Mouse (Mus musculus): ENCODE measurements around the gene Tfb2m. TPM values are rescaled to one million over a fixed set of nuclear protein-coding genes. Genes with fewer than 3 reads are reported as not detected.

The Tfb2m gene
- polyA plus RNA-seq, 1 experiment from 2014 or later, result 27.9 TPM

GRCm38 (mm10) chr1:179582021-179582433, 36.0 kb upstream of the Tfb2m start:
- 34% methylated on average over 6 of the region's 6 CpGs for WGBS
- peak; percentile 47; the same call in 1 of the 2 replicates for ATAC-seq (replicated peaks; ENCODE audit: extremely low read depth, insufficient read depth, low FRiP score)
- Histone ChIP-seq H3K27me3 (ENCODE audit: control insufficient read depth, insufficient read depth, low read length) (no peaks in the 10 kb centered on the region), H3K27ac (ENCODE audit: low read length) (peak overlapping the region; percentile 30; the same call in 1 of the 2 replicates), H3K9me3 (replicated peaks; ENCODE audit: control insufficient read depth, low read length) (no peaks in the 10 kb centered on the region), H3K4me3 (ENCODE audit: low read length) (no peak overlapping the region), H3K36me3 (ENCODE audit: control insufficient read depth, insufficient read depth) (peaks cover 10% of the 10 kb centered on the region; the same call in 1 of the 2 replicates), H3K9ac (ENCODE audit: low read length) (no peak overlapping the region), H3K4me1 (ENCODE audit: control insufficient read depth, insufficient read depth, low read length) (peaks cover 30% of the 10 kb centered on the region), H3K4me2 (ENCODE audit: low read depth, low read length) (peak overlapping the region; percentile 25)

- Histone ChIP-seq H3K4me1 (ENCODE audit: control insufficient read depth, insufficient read depth, low read length) (peaks cover 24% of the 10 kb centered on the region), H3K36me3 (ENCODE audit: control insufficient read depth, insufficient read depth) (peaks cover 10% of the 10 kb centered on the region; the same call in 1 of the 2 replicates), H3K27ac (ENCODE audit: low read length) (no peak overlapping the region), H3K4me3 (ENCODE audit: low read length) (no peak overlapping the region), H3K27me3 (ENCODE audit: control insufficient read depth, insufficient read depth, low read length) (no peaks in the 10 kb centered on the region), H3K9ac (ENCODE audit: low read length) (no peak overlapping the region), H3K4me2 (ENCODE audit: low read depth, low read length) (peak overlapping the region; percentile 25; the same call in 1 of the 2 replicates), H3K9me3 (replicated peaks; ENCODE audit: control insufficient read depth, low read length) (no peaks in the 10 kb centered on the region)
- no peak for ATAC-seq (replicated peaks; ENCODE audit: extremely low read depth, insufficient read depth, low FRiP score)
- WGBS, result 83% methylated on average over 10 of the region's 10 CpGs
Observed at GRCm38 (mm10) chr1:179581422-179581821, 35.4 kb upstream of the Tfb2m start.

GRCm38 (mm10) chr1:179580200-179580599, 34.1 kb upstream of the Tfb2m start:
- H3K9me3 ChIP-seq (replicated peaks; ENCODE audit: control insufficient read depth, low read length), result no peaks in the 10 kb centered on the region
- H3K27ac ChIP-seq (ENCODE audit: low read length), result no peak overlapping the region
- H3K4me1 ChIP-seq (ENCODE audit: control insufficient read depth, insufficient read depth, low read length), result peaks cover 20% of the 10 kb centered on the region
- no peak overlapping the region for H3K4me3 ChIP-seq (ENCODE audit: low read length)
- no peaks in the 10 kb centered on the region for H3K27me3 ChIP-seq (ENCODE audit: control insufficient read depth, insufficient read depth, low read length)
- H3K36me3 ChIP-seq (ENCODE audit: control insufficient read depth, insufficient read depth), result peaks cover 10% of the 10 kb centered on the region; the same call in 1 of the 2 replicates
- WGBS, result 60% methylated on average over 8 of the region's 8 CpGs
- no peak for ATAC-seq (replicated peaks; ENCODE audit: extremely low read depth, insufficient read depth, low FRiP score)
- H3K4me2 ChIP-seq (ENCODE audit: low read depth, low read length), result no peak overlapping the region
- H3K9ac ChIP-seq (ENCODE audit: low read length), result no peak overlapping the region

- Histone ChIP-seq H3K27ac (ENCODE audit: low read length) (no peak overlapping the region), H3K27me3 (ENCODE audit: control insufficient read depth, insufficient read depth, low read length) (no peaks in the 10 kb centered on the region), H3K9ac (ENCODE audit: low read length) (no peak overlapping the region), H3K4me2 (ENCODE audit: low read depth, low read length) (no peak overlapping the region), H3K36me3 (ENCODE audit: control insufficient read depth, insufficient read depth) (peaks cover 10% of the 10 kb centered on the region; the same call in 1 of the 2 replicates), H3K4me1 (ENCODE audit: control insufficient read depth, insufficient read depth, low read length) (peaks cover 8% of the 10 kb centered on the region), H3K9me3 (replicated peaks; ENCODE audit: control insufficient read depth, low read length) (no peaks in the 10 kb centered on the region), H3K4me3 (ENCODE audit: low read length) (no peak overlapping the region)
- no peak for ATAC-seq (replicated peaks; ENCODE audit: extremely low read depth, insufficient read depth, low FRiP score)
- 62% methylated on average over 6 of the region's 6 CpGs for WGBS
Observed at GRCm38 (mm10) chr1:179578625-179579024, 32.6 kb upstream of the Tfb2m start.

- Histone ChIP-seq H3K27me3 (ENCODE audit: control insufficient read depth, insufficient read depth, low read length) (no peaks in the 10 kb centered on the region), H3K4me2 (ENCODE audit: low read depth, low read length) (no peak overlapping the region), H3K4me1 (ENCODE audit: control insufficient read depth, insufficient read depth, low read length) (peaks cover 10% of the 10 kb centered on the region), H3K9me3 (replicated peaks; ENCODE audit: control insufficient read depth, low read length) (no peaks in the 10 kb centered on the region), H3K36me3 (ENCODE audit: control insufficient read depth, insufficient read depth) (no peaks in the 10 kb centered on the region), H3K27ac (ENCODE audit: low read length) (no peak overlapping the region), H3K9ac (ENCODE audit: low read length) (no peak overlapping the region), H3K4me3 (ENCODE audit: low read length) (no peak overlapping the region)
- WGBS, result 54% methylated on average over 6 of the region's 6 CpGs
- ATAC-seq (replicated peaks; ENCODE audit: extremely low read depth, insufficient read depth, low FRiP score), result no peak
Observed at GRCm38 (mm10) chr1:179573650-179574206, 27.7 kb upstream of the Tfb2m start.

GRCm38 (mm10) chr1:179571686-179572085, 25.6 kb upstream of the Tfb2m start:
- H3K4me1 ChIP-seq (ENCODE audit: control insufficient read depth, insufficient read depth, low read length), result peaks cover 25% of the 10 kb centered on the region
- H3K4me2 ChIP-seq (ENCODE audit: low read depth, low read length), result no peak overlapping the region
- no peak overlapping the region for H3K27ac ChIP-seq (ENCODE audit: low read length)
- no peak for ATAC-seq (replicated peaks; ENCODE audit: extremely low read depth, insufficient read depth, low FRiP score)
- no peak overlapping the region for H3K4me3 ChIP-seq (ENCODE audit: low read length)
- no peak overlapping the region for H3K9ac ChIP-seq (ENCODE audit: low read length)
- WGBS, result 80% methylated on average over 4 of the region's 4 CpGs
- no peaks in the 10 kb centered on the region for H3K9me3 ChIP-seq (replicated peaks; ENCODE audit: control insufficient read depth, low read length)
- no peaks in the 10 kb centered on the region for H3K36me3 ChIP-seq (ENCODE audit: control insufficient read depth, insufficient read depth)
- H3K27me3 ChIP-seq (ENCODE audit: control insufficient read depth, insufficient read depth, low read length), result no peaks in the 10 kb centered on the region

GRCm38 (mm10) chr1:179570482-179570881, 24.4 kb upstream of the Tfb2m start:
- H3K9ac ChIP-seq (ENCODE audit: low read length), result no peak overlapping the region
- H3K27me3 ChIP-seq (ENCODE audit: control insufficient read depth, insufficient read depth, low read length), result no peaks in the 10 kb centered on the region
- H3K4me1 ChIP-seq (ENCODE audit: control insufficient read depth, insufficient read depth, low read length), result peaks cover 26% of the 10 kb centered on the region
- no peak for ATAC-seq (replicated peaks; ENCODE audit: extremely low read depth, insufficient read depth, low FRiP score)
- 87% methylated on average over 1 of the region's 1 CpGs for WGBS
- no peaks in the 10 kb centered on the region for H3K36me3 ChIP-seq (ENCODE audit: control insufficient read depth, insufficient read depth)
- H3K4me3 ChIP-seq (ENCODE audit: low read length), result no peak overlapping the region
- H3K27ac ChIP-seq (ENCODE audit: low read length), result no peak overlapping the region
- no peak overlapping the region for H3K4me2 ChIP-seq (ENCODE audit: low read depth, low read length)
- no peaks in the 10 kb centered on the region for H3K9me3 ChIP-seq (replicated peaks; ENCODE audit: control insufficient read depth, low read length)

GRCm38 (mm10) chr1:179568690-179569398, 22.8 kb upstream of the Tfb2m start:
- Histone ChIP-seq H3K9me3 (replicated peaks; ENCODE audit: control insufficient read depth, low read length) (no peaks in the 10 kb centered on the region), H3K4me2 (ENCODE audit: low read depth, low read length) (no peak overlapping the region), H3K4me1 (ENCODE audit: control insufficient read depth, insufficient read depth, low read length) (peaks cover 26% of the 10 kb centered on the region), H3K27ac (ENCODE audit: low read length) (peak overlapping the region; percentile 35), H3K9ac (ENCODE audit: low read length) (no peak overlapping the region), H3K36me3 (ENCODE audit: control insufficient read depth, insufficient read depth) (no peaks in the 10 kb centered on the region), H3K27me3 (ENCODE audit: control insufficient read depth, insufficient read depth, low read length) (no peaks in the 10 kb centered on the region), H3K4me3 (ENCODE audit: low read length) (no peak overlapping the region)
- ATAC-seq (replicated peaks; ENCODE audit: extremely low read depth, insufficient read depth, low FRiP score), result 0 out of 2 replicates have a peak, but pooled peaks have one; percentile 12
- WGBS, result 40% methylated on average over 4 of the region's 4 CpGs

- H3K4me3 ChIP-seq (ENCODE audit: low read length), result no peak overlapping the region
- H3K9ac ChIP-seq (ENCODE audit: low read length), result no peak overlapping the region
- peaks cover 26% of the 10 kb centered on the region for H3K4me1 ChIP-seq (ENCODE audit: control insufficient read depth, insufficient read depth, low read length)
- no peaks in the 10 kb centered on the region for H3K27me3 ChIP-seq (ENCODE audit: control insufficient read depth, insufficient read depth, low read length)
- ATAC-seq (replicated peaks; ENCODE audit: extremely low read depth, insufficient read depth, low FRiP score), result no peak
- no peak overlapping the region for H3K4me2 ChIP-seq (ENCODE audit: low read depth, low read length)
- no peaks in the 10 kb centered on the region for H3K36me3 ChIP-seq (ENCODE audit: control insufficient read depth, insufficient read depth)
- no peak overlapping the region for H3K27ac ChIP-seq (ENCODE audit: low read length)
- WGBS, result 74% methylated on average over 7 of the region's 7 CpGs
- no peaks in the 10 kb centered on the region for H3K9me3 ChIP-seq (replicated peaks; ENCODE audit: control insufficient read depth, low read length)
Observed at GRCm38 (mm10) chr1:179567558-179567957, 21.5 kb upstream of the Tfb2m start.
